ENCODE assay signal across 16 mouse cellular contexts in the genomic region with DNA sequence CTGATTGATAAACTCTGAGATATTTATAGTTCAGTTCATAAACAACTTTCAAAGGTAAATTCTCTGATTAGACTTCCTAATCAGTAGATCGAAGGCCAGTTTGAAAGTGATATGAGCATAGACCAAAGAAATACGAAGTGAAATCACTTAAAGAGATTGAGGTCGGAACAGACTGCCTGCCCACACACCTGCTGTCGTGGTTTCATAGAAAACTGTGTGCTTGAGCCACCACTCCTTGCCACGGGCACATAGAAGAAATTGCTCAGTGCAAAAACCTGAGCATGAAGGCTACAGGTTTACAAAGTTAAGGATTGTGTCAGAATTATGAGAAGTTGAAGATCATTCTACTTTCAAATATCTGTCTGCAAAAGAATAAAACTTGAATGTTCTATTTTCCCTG.
"Had no signal": no experiment of that assay in that cellular context is flagged by ENCODE, and none has a peak within 500 bp of the region (broad histone marks: within the 10 kb centered on the region; RNA-seq: fewer than 3 reads in every experiment).

No protein-coding gene starts in this region.

- DNase-seq: kidney, adult 2 months; kidney, postnatal 25 days; liver; liver, embryonic 13.5 days; liver, postnatal 0 days; lung, postnatal 14 days; retina, postnatal 1 day; thymus, adult 2 months; thymus, postnatal 25 days had no signal

- H3K27ac ChIP-seq: limb, embryonic 12.5 days; liver, embryonic 13.5 days; lung, embryonic 15.5 days; macrophage; midbrain, embryonic 15.5 days; neural tube, embryonic 13.5 days; stomach, postnatal 0 days had no signal

- H3K4me3 ChIP-seq: limb, embryonic 12.5 days; liver, embryonic 13.5 days; lung, embryonic 15.5 days; megakaryocyte, embryonic 14.5 days; midbrain, embryonic 15.5 days; neural tube, embryonic 13.5 days had no signal
